9 mouse cellular contexts compared by ENCODE assay signal in the genomic region with DNA sequence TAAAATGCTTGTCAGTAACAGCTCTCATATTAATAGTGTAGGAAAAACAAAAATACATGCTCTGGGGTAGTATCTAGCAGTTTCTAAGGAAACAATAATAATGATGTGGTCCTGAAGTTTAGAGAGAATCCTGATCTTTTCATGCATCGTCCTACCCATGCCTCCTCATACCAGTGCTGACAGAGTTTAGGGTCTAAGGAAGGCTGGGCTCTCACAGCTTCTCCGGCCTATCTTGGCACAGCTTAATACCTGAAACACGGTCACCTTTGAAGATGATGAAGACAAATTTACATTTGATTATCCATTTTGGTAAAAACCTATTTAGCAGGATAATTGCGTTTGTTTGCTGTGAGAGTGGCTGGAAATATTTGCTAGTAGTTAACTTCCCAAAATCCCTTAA. TPM values are rescaled to one million over a fixed set of nuclear protein-coding genes. Genes with fewer than 3 reads are reported as not detected.
DNase-seq lines count a peak whose midpoint lies in the region; ATAC-seq lines count a peak whose summit lies in the region.
"Had no signal": no experiment of that assay in that cellular context is flagged by ENCODE, and none has a peak within 500 bp of the region (broad histone marks: within the 10 kb centered on the region; RNA-seq: fewer than 3 reads in every experiment).

No protein-coding gene starts in this region.

- H3K27ac ChIP-seq in heart, embryonic 12.5 days (ENCODE audit: poor library complexity, severe bottlenecking) = no peak overlapping the region
- peak overlapping the region; percentile 99; the same call in 1 of the 2 replicates for H3K27ac ChIP-seq in embryonic facial prominence, embryonic 11.5 days (replicated peaks; ENCODE audit: low read depth, low read length)
- peak overlapping the region; percentile 99 for H3K27ac ChIP-seq in limb, embryonic 12.5 days

- 35% methylated on average over 4 of the region's 4 CpGs for WGBS in heart, embryonic 12.5 days
- 39% methylated on average over 4 of the region's 4 CpGs for WGBS in embryonic facial prominence, embryonic 11.5 days
- WGBS in limb, embryonic 12.5 days = 42% methylated on average over 4 of the region's 4 CpGs

- no peaks in the 10 kb centered on the region for H3K27me3 ChIP-seq in heart, embryonic 12.5 days (replicated peaks)
- no peaks in the 10 kb centered on the region for H3K27me3 ChIP-seq in embryonic facial prominence, embryonic 11.5 days (ENCODE audit: control insufficient read depth, insufficient read depth, low read length)
- no peaks in the 10 kb centered on the region for H3K27me3 ChIP-seq in limb, embryonic 12.5 days

- no peak overlapping the region for H3K4me3 ChIP-seq in heart, embryonic 12.5 days
- peak overlapping the region; percentile 39 for H3K4me3 ChIP-seq in embryonic facial prominence, embryonic 11.5 days (ENCODE audit: low read depth, low read length)
- peak overlapping the region; percentile 43 for H3K4me3 ChIP-seq in limb, embryonic 12.5 days (replicated peaks)

- no peak for DNase-seq in heart, adult 9 months (ENCODE audit: low spot score in 2 of 2)
- DNase-seq in 3134 (ENCODE audit: extremely low read depth, insufficient read length, low spot score) = peak; percentile 41
- DNase-seq in embryonic facial prominence, embryonic 11.5 days (ENCODE audit: low spot score) = peak; percentile 55
- DNase-seq in right cerebral cortex, postnatal 36 days (ENCODE audit: low spot score in 2 of 2) = no peak
- no peak for DNase-seq in gastrocnemius, postnatal 4 days (ENCODE audit: low spot score in 2 of 2)
- DNase-seq in layer of hippocampus, adult 11-12 months (ENCODE audit: low spot score) = no peak
- DNase-seq: kidney, adult 18-20 months had no signal

- no peaks in the 10 kb centered on the region for H3K36me3 ChIP-seq in heart, embryonic 12.5 days
- H3K36me3 ChIP-seq in embryonic facial prominence, embryonic 11.5 days (replicated peaks; ENCODE audit: control insufficient read depth, insufficient read depth, low read depth, low read length) = no peaks in the 10 kb centered on the region
- no peaks in the 10 kb centered on the region for H3K36me3 ChIP-seq in limb, embryonic 12.5 days

- ATAC-seq in heart, embryonic 12.5 days (ENCODE audit: insufficient number of reproducible peaks, low FRiP score) = no peak
- no peak for ATAC-seq in embryonic facial prominence, embryonic 11.5 days (replicated peaks; ENCODE audit: insufficient number of reproducible peaks, low FRiP score, low TSS enrichment, low read depth)
- ATAC-seq in limb, embryonic 12.5 days (ENCODE audit: insufficient number of reproducible peaks, insufficient read depth, low FRiP score, low TSS enrichment, low read depth) = no peak

- H3K9ac ChIP-seq in heart, embryonic 12.5 days = no peak overlapping the region
- peak overlapping the region; percentile 50 for H3K9ac ChIP-seq in embryonic facial prominence, embryonic 11.5 days (replicated peaks; ENCODE audit: low read length)
- H3K9ac ChIP-seq in limb, embryonic 12.5 days (replicated peaks) = peak overlapping the region; percentile 61; the same call in 1 of the 2 replicates

- H3K4me2 ChIP-seq in heart, embryonic 12.5 days = peak overlapping the region; percentile 69
- H3K4me2 ChIP-seq in embryonic facial prominence, embryonic 11.5 days (ENCODE audit: low read depth, low read length) = peak overlapping the region; percentile 46; the same call in 1 of the 2 replicates
- H3K4me2 ChIP-seq in limb, embryonic 12.5 days = peak overlapping the region; percentile 66

- H3K9me3 ChIP-seq in heart, embryonic 12.5 days (replicated peaks) = no peaks in the 10 kb centered on the region
- H3K9me3 ChIP-seq in embryonic facial prominence, embryonic 11.5 days (replicated peaks; ENCODE audit: control insufficient read depth, low read length) = no peaks in the 10 kb centered on the region
- no peaks in the 10 kb centered on the region for H3K9me3 ChIP-seq in limb, embryonic 12.5 days

- H3K4me1 ChIP-seq in heart, embryonic 12.5 days (replicated peaks) = peaks cover 16% of the 10 kb centered on the region
- no peaks in the 10 kb centered on the region for H3K4me1 ChIP-seq in embryonic facial prominence, embryonic 11.5 days (ENCODE audit: control insufficient read depth, insufficient read depth, low read length)
- peaks cover 34% of the 10 kb centered on the region for H3K4me1 ChIP-seq in limb, embryonic 12.5 days (replicated peaks)

RNA-seq across cellular contexts. Expression of a gene that starts 1.4 kb away (rescaled TPM):
- polyA plus RNA-seq in heart, embryonic 12.5 days (2016; fragmentation: Nextera tagmentation; extraction: Ambion mirVana) = 3.0 and 5.1 TPM in 2 replicates
- polyA plus RNA-seq in embryonic facial prominence, embryonic 11.5 days (2014; fragmentation: Nextera tagmentation; extraction: Ambion mirVana) = 15.5 and 18.1 TPM in 2 replicates
- 20.7 and 22.1 TPM in 2 replicates for polyA plus RNA-seq in limb, embryonic 12.5 days (2016; fragmentation: Nextera tagmentation; extraction: Ambion mirVana)
- 100 to 1,000 TPM; 162 to 207 TPM for total RNA-seq in gastrocnemius, postnatal 4 days (2021)

RNA-seq across cellular contexts. Expression of a gene that starts 2.6 kb away (rescaled TPM):
- 0.88 and 1.4 TPM in 2 replicates for polyA plus RNA-seq in heart, embryonic 12.5 days (2016; fragmentation: Nextera tagmentation; extraction: Ambion mirVana)
- 2.6 and 2.9 TPM in 2 replicates for polyA plus RNA-seq in embryonic facial prominence, embryonic 11.5 days (2014; fragmentation: Nextera tagmentation; extraction: Ambion mirVana)
- polyA plus RNA-seq in limb, embryonic 12.5 days (2016; fragmentation: Nextera tagmentation; extraction: Ambion mirVana) = 6.3 and 6.7 TPM in 2 replicates
- total RNA-seq in gastrocnemius, postnatal 4 days (2021) = 100 to 1,000 TPM; 215 to 270 TPM

RNA-seq across cellular contexts. Expression of a gene that starts 5.4 kb away (rescaled TPM):
- 36.5 and 41.9 TPM in 2 replicates for polyA plus RNA-seq in heart, embryonic 12.5 days (2016; fragmentation: Nextera tagmentation; extraction: Ambion mirVana)
- polyA plus RNA-seq in embryonic facial prominence, embryonic 11.5 days (2014; fragmentation: Nextera tagmentation; extraction: Ambion mirVana) = 18.8 and 19.7 TPM in 2 replicates
- polyA plus RNA-seq in limb, embryonic 12.5 days (2016; fragmentation: Nextera tagmentation; extraction: Ambion mirVana) = 20.1 and 21.4 TPM in 2 replicates
- total RNA-seq in gastrocnemius, postnatal 4 days (2021) = 100 to 1,000 TPM; 462 to 585 TPM

RNA-seq across cellular contexts. Expression of a gene that starts 7.0 kb away (rescaled TPM):
- 16.7 and 20.9 TPM in 2 replicates for polyA plus RNA-seq in heart, embryonic 12.5 days (2016; fragmentation: Nextera tagmentation; extraction: Ambion mirVana)
- polyA plus RNA-seq in embryonic facial prominence, embryonic 11.5 days (2014; fragmentation: Nextera tagmentation; extraction: Ambion mirVana) = 48.1 and 54.7 TPM in 2 replicates
- polyA plus RNA-seq in limb, embryonic 12.5 days (2016; fragmentation: Nextera tagmentation; extraction: Ambion mirVana) = 77.8 and 92.9 TPM in 2 replicates
- total RNA-seq in gastrocnemius, postnatal 4 days (2021) = 100 to 1,000 TPM; 390 to 456 TPM

RNA-seq across cellular contexts. Expression of a gene that starts 8.1 kb away (rescaled TPM):
- polyA plus RNA-seq in heart, embryonic 12.5 days (2016; fragmentation: Nextera tagmentation; extraction: Ambion mirVana) = 3.4 and 3.5 TPM in 2 replicates
- polyA plus RNA-seq in embryonic facial prominence, embryonic 11.5 days (2014; fragmentation: Nextera tagmentation; extraction: Ambion mirVana) = 8.3 and 10.5 TPM in 2 replicates
- polyA plus RNA-seq in limb, embryonic 12.5 days (2016; fragmentation: Nextera tagmentation; extraction: Ambion mirVana) = 17.7 and 30.1 TPM in 2 replicates
- 100 to 1,000 TPM; 433 to 519 TPM for total RNA-seq in gastrocnemius, postnatal 4 days (2021)

Comparison
In these comparisons a context has a peak if more than half of its experiments do, and no peak if none do; other contexts are left out.
1. DNase-seq: peak in 3134 (single experiment) and embryonic facial prominence, embryonic 11.5 days (single experiment); none in heart, adult 9 months (0 of 2), right cerebral cortex, postnatal 36 days (0 of 2), gastrocnemius, postnatal 4 days (0 of 2) and layer of hippocampus, adult 11-12 months (single experiment).
2. Peak in every context shown above with its lines, with median percentiles within 50 percentile points of each other: H3K4me2 ChIP-seq.